Mouse (Mus musculus): ENCODE results near the gene Akap11.

GRCm38 (mm10) chr14:78525059-78525458 is 11.5 kb downstream of the Akap11 start:
- TF ChIP-seq POLR2A (IDR thresholded peaks at IDR 0.05; ENCODE audit: insufficient read depth, low read depth, low read length) (no peak), CTCF (IDR thresholded peaks at IDR 0.05; ENCODE audit: insufficient read depth, low read depth, low read length) (no peak)

All from olfactory bulb, adult 2 months (tissue).